Mouse (Mus musculus): ENCODE measurements around the gene Gpr158. TPM values are rescaled to one million over a fixed set of nuclear protein-coding genes. Genes with fewer than 3 reads are reported as not detected.

Gpr158 gene
- polyA plus RNA-seq, 1 experiment, result not detected

DNA sequence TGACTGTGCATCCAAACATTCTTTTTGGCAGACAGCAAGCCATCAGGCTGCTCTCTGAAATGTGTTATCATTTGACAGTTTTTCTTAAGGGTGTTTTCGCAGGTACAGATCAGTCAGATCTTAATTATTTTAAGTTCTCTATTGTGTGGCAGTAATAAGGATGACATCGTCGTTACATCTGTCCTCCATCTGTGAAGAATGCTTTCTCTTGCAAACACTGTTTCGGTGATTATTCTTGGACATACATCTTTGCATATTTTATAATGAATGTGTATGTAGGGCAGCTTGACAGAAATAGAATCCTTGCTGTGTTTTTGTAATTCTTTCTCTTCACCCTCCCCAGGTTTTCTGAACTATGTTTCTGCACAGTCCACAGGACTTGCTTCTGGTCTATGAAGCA, 360.7 kb downstream of the Gpr158 start:
- Histone ChIP-seq H3K4me3 (ENCODE audit: insufficient read depth, low read length) (no peak overlapping the region), H3K27ac (ENCODE audit: insufficient read depth, low read depth, low read length) (no peak overlapping the region), H3K4me1 (ENCODE audit: control insufficient read depth, insufficient read depth, low read length) (no peaks in the 10 kb centered on the region)
- no peak for TF ChIP-seq CTCF (IDR thresholded peaks at IDR 0.05; ENCODE audit: low read depth, low read length)
- no peak for TF ChIP-seq POLR2A (IDR thresholded peaks at IDR 0.05; ENCODE audit: borderline replicate concordance, low read depth, low read length)

DNA sequence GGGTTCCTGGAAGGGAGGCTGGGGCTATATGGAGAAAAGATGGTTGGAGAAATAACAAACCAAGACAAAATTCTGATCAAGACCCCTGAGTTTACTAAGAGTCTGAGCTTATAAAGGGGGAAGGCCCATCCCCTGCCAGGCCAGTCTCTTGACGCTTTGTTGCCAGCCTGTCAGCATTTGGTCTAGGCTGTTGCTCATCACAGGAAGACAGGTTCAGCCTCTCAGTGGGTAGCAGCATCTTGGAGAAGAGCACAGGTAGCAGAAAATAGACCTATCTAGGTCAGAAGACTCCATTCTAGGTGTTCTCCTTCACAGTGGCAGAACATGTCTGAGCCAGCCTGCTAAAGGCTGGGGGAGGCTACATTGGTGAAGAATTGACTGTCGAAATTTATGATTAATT, 416.4 kb downstream of the Gpr158 start:
- Histone ChIP-seq H3K27ac (ENCODE audit: insufficient read depth, low read depth, low read length) (no peak overlapping the region), H3K4me3 (ENCODE audit: insufficient read depth, low read length) (no peak overlapping the region), H3K4me1 (ENCODE audit: control insufficient read depth, insufficient read depth, low read length) (no peaks in the 10 kb centered on the region)
- no peak for TF ChIP-seq CTCF (IDR thresholded peaks at IDR 0.05; ENCODE audit: low read depth, low read length)
- TF ChIP-seq POLR2A (IDR thresholded peaks at IDR 0.05; ENCODE audit: borderline replicate concordance, low read depth, low read length), result no peak

DNA sequence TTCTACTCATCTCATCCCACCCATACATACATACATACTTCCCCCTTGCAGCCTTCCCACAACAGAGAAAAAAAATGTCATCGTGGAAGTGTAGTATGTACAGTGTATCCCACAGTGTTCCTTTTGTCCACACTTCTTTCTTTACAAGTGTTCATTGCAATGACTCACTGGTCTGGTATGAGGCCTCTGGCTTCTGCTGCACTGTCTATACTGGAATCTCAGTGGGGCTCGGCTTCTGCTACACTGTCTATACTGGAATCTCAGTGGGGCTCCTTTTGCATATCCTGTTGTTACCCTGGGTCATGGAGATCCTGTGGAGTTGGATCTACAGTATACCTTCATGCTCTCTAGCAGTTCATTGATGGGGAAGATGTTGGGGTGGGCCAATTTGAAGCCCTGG, 425.8 kb downstream of the Gpr158 start:
- Histone ChIP-seq H3K4me1 (ENCODE audit: control insufficient read depth, insufficient read depth, low read length) (no peaks in the 10 kb centered on the region), H3K27ac (ENCODE audit: insufficient read depth, low read depth, low read length) (no peak overlapping the region), H3K4me3 (ENCODE audit: insufficient read depth, low read length) (no peak overlapping the region)
- TF ChIP-seq POLR2A (IDR thresholded peaks at IDR 0.05; ENCODE audit: borderline replicate concordance, low read depth, low read length), result no peak
- TF ChIP-seq CTCF (IDR thresholded peaks at IDR 0.05; ENCODE audit: low read depth, low read length), result no peak

DNA sequence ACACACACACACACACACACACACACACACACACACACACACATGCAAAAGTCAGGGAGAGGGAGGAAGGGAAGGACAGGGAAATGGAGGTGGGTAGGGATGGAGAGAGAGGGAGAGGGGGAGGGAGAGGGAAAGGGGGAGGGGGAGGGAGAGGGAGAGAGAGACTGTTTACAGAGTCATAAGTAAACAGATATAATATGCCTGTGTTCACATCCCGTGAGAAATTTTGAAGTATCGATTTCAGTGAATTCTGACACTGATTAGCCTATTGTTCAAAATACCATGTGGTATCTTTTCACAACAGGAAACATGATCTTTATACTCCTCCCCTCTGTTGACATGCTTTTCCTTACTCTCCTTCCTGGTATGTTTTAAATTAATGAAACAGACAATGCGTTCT, 432.3 kb downstream of the Gpr158 start:
- H3K27ac ChIP-seq (ENCODE audit: insufficient read depth, low read depth, low read length), result no peak overlapping the region
- no peaks in the 10 kb centered on the region for H3K4me1 ChIP-seq (ENCODE audit: control insufficient read depth, insufficient read depth, low read length)
- TF ChIP-seq POLR2A (IDR thresholded peaks at IDR 0.05; ENCODE audit: borderline replicate concordance, low read depth, low read length), result no peak
- TF ChIP-seq CTCF (IDR thresholded peaks at IDR 0.05; ENCODE audit: low read depth, low read length), result no peak
- H3K4me3 ChIP-seq (ENCODE audit: insufficient read depth, low read length), result no peak overlapping the region

DNA sequence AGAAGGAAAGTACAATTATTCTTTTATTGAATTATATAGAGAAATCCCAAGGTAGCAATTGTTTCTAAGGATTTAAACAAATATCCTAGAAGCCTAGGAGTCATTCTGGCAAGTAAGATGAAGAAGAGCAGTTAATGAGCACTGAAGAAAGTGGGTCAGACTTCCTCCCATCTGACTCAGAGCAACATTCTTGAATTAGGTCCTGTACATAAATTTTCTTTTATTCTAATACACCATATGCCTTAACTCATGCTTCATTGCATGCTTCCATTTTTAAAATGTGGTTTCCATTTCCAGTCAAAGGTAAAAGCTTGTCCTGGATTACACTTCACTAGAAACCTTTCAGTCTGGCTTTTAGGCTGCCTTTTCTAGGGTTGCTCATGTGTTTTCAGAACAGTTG, 432.7 kb downstream of the Gpr158 start:
- Histone ChIP-seq H3K4me1 (ENCODE audit: control insufficient read depth, insufficient read depth, low read length) (no peaks in the 10 kb centered on the region), H3K4me3 (ENCODE audit: insufficient read depth, low read length) (no peak overlapping the region), H3K27ac (ENCODE audit: insufficient read depth, low read depth, low read length) (no peak overlapping the region)
- TF ChIP-seq POLR2A (IDR thresholded peaks at IDR 0.05; ENCODE audit: borderline replicate concordance, low read depth, low read length) (no peak), CTCF (IDR thresholded peaks at IDR 0.05; ENCODE audit: low read depth, low read length) (no peak)

DNA sequence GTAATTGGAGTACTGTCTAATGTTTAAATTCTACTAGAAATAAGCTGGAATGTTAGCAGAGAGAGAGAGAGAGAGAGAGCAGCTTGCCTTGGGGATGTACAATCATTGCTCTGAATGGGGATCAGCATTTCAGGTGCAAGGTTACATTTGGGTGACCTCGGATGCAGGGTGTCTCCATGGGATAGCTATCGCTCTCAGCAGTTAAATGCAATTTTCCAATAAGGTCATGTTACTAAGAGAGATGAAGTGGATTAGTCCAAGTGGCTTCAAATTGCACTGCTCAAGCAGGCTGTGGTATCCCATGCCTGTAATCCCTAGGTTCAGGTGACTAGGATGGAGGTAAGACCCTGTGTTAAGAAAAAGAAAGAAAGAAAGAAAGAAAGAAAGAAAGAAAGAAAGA, 441.2 kb downstream of the Gpr158 start:
- TF ChIP-seq POLR2A (IDR thresholded peaks at IDR 0.05; ENCODE audit: borderline replicate concordance, low read depth, low read length) (no peak), CTCF (IDR thresholded peaks at IDR 0.05; ENCODE audit: low read depth, low read length) (no peak)
- H3K4me1 ChIP-seq (ENCODE audit: control insufficient read depth, insufficient read depth, low read length), result no peaks in the 10 kb centered on the region
- no peak overlapping the region for H3K27ac ChIP-seq (ENCODE audit: insufficient read depth, low read depth, low read length)
- no peak overlapping the region for H3K4me3 ChIP-seq (ENCODE audit: insufficient read depth, low read length)

GRCm38 (mm10) chr2:21810431-21810830, 443.1 kb downstream of the Gpr158 start:
- TF ChIP-seq POLR2A (IDR thresholded peaks at IDR 0.05; ENCODE audit: borderline replicate concordance, low read depth, low read length), result no peak
- TF ChIP-seq CTCF (IDR thresholded peaks at IDR 0.05; ENCODE audit: low read depth, low read length), result no peak
- Histone ChIP-seq H3K27ac (ENCODE audit: insufficient read depth, low read depth, low read length) (no peak overlapping the region), H3K4me3 (ENCODE audit: insufficient read depth, low read length) (no peak overlapping the region), H3K4me1 (ENCODE audit: control insufficient read depth, insufficient read depth, low read length) (no peaks in the 10 kb centered on the region)

DNA sequence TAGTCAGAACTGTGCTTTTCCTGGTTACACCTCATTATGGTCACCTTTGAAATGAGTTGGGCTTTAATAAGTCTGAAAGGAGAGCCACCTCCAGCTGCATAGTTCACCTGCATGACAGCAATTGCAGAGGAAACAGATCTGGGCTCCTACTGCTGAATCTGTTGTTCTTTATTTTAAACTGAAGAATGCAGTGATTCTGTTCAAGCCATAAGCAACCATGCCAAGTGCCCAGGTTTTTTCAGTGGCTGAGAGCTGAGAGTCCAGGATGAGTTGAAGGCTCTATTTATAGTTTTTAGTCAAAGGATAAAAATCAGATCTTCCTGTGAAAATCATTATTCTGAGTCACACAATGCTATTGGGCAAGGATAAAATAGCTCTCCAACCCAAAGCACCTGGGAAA, 496.7 kb downstream of the Gpr158 start:
- TF ChIP-seq CTCF (IDR thresholded peaks at IDR 0.05; ENCODE audit: low read depth, low read length), result no peak
- no peak for TF ChIP-seq POLR2A (IDR thresholded peaks at IDR 0.05; ENCODE audit: borderline replicate concordance, low read depth, low read length)
- no peak overlapping the region for H3K4me3 ChIP-seq (ENCODE audit: insufficient read depth, low read length)
- H3K27ac ChIP-seq (ENCODE audit: insufficient read depth, low read depth, low read length), result no peak overlapping the region
- H3K4me1 ChIP-seq (ENCODE audit: control insufficient read depth, insufficient read depth, low read length), result no peaks in the 10 kb centered on the region

Other genes starting within 250 kb of the Gpr158 start
- 0.72 TPM in 1 of 2 replicates, not detected in the other for gene Enkur, start 162.2 kb upstream of the Gpr158 start, polyA plus RNA-seq (2012; ENCODE audit: insufficient read depth, insufficient read length, missing spikeins)
- 2.9 and 5.1 TPM in 2 replicates for gene Thnsl1, start 161.8 kb upstream of the Gpr158 start, polyA plus RNA-seq (2012; ENCODE audit: insufficient read depth, insufficient read length, missing spikeins)